Mouse (Mus musculus) olfactory bulb, adult 2 months (tissue): ENCODE measurements at regions not wholly inside any gene's neighbourhood (a gene's known extent, or its start where the extent isn't known, plus 50 kb on each side); places are given as distances from the start of the nearest gene placed in this dataset.

Experiments
- CTCF ChIP-seq: fragments of 200-500 bp; IDR thresholded peaks from 2 replicates; pipeline ENCODE4 v1.5.1; 2012; ENCODE audit warnings: low read depth, mild to moderate bottlenecking, low read length, moderate library complexity; ENCODE audit not compliant: insufficient read depth
- POLR2A ChIP-seq: fragments of 200-500 bp; IDR thresholded peaks from 2 replicates; pipeline ENCODE4 v1.6.1; 2012; ENCODE audit warnings: mild to moderate bottlenecking, low read depth, low read length, moderate library complexity; ENCODE audit not compliant: insufficient read depth

DNA sequence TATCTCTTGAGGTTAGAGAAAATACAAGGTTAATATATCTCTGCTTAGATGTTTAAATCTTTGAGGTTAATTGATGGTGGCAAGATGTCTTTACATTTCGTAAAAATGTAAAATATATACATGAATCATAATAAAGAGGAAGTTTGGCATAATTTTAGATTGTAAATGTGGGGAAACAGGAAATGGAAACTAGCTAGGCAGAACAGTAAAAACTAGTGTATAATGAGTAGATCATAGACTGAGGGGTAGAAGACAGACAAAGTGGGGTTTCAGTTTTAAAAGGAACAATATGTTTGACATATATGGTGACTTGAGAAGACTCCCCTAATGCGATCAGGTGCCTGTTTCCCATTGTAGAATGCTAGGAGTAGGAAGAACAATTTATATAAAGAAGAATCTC lies 519.3 kb downstream of the Lmo4 start:
- TF ChIP-seq CTCF: no peak
- TF ChIP-seq POLR2A: no peak
